21 mouse cellular contexts compared by ENCODE assay signal in the genomic region with DNA sequence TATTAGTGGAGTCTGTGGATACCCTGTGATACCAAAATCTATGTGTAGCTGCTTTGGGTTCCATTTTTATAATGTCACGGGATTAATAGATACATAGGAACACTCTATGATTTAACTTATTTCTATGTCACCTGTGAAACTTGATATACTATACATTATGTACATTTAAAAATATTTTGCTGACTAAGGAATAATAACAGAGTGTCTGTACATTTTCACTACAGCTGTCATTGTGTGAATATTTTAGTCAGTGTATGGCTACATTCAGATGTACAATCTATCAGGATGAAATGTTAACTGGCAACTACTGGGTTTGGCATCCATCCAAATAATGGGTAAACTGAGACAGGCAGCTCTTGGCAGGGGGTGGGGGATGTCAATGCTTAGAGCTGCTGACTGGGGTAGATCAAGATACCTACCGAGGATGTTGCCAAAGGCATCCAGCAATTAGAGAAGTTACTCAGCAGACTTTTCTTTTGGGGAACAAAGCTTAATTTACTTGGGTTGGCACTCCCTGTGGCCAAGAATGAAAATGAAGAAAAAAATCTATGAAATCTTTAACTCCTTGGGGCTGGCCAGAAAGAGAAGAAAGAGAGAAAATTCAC.
"Had no signal": no experiment of that assay in that cellular context is flagged by ENCODE, and none has a peak within 500 bp of the region (broad histone marks: within the 10 kb centered on the region; RNA-seq: fewer than 3 reads in every experiment).

No protein-coding gene starts in this region.

- H3K27ac ChIP-seq: lung, embryonic 15.5 days; macrophage; midbrain, embryonic 13.5 days; midbrain, embryonic 15.5 days; neural tube, embryonic 13.5 days; neural tube, embryonic 15.5 days; stomach, embryonic 15.5 days; stomach, postnatal 0 days had no signal

- H3K27me3 ChIP-seq: lung, embryonic 15.5 days; megakaryocyte, embryonic 14.5 days; midbrain, embryonic 13.5 days; midbrain, embryonic 15.5 days; neural tube, embryonic 13.5 days; neural tube, embryonic 15.5 days; stomach, embryonic 15.5 days had no signal

- H3K4me1 ChIP-seq: lung, embryonic 15.5 days; megakaryocyte, embryonic 14.5 days; midbrain, embryonic 13.5 days; midbrain, embryonic 15.5 days; neural tube, embryonic 13.5 days; neural tube, embryonic 15.5 days; stomach, embryonic 15.5 days had no signal

- H3K9ac ChIP-seq: liver, postnatal 0 days; lung, embryonic 15.5 days; midbrain, embryonic 13.5 days; midbrain, embryonic 15.5 days; neural tube, embryonic 13.5 days; neural tube, embryonic 15.5 days; stomach, embryonic 15.5 days had no signal

- ATAC-seq: liver, postnatal 0 days; lung, postnatal 0 days; midbrain, embryonic 13.5 days; midbrain, embryonic 15.5 days had no signal

- DNase-seq: liver, postnatal 0 days; lung, adult 2 months; lung, postnatal 14 days; lung, postnatal 36 days; retina, postnatal 1 day; right cerebral cortex, adult 18-20 months; right cerebral cortex, postnatal 25 days; thymus, postnatal 14 days; thymus, postnatal 36 days had no signal

- H3K9me3 ChIP-seq: lung, embryonic 15.5 days; megakaryocyte, embryonic 14.5 days; midbrain, embryonic 13.5 days; midbrain, embryonic 15.5 days; neural tube, embryonic 13.5 days; neural tube, embryonic 15.5 days; stomach, embryonic 15.5 days had no signal

- H3K4me2 ChIP-seq: lung, embryonic 15.5 days; midbrain, embryonic 11.5 days; midbrain, embryonic 13.5 days; midbrain, embryonic 15.5 days; neural tube, embryonic 13.5 days; neural tube, embryonic 15.5 days; stomach, embryonic 15.5 days had no signal

- H3K4me3 ChIP-seq: lung, embryonic 15.5 days; megakaryocyte, embryonic 14.5 days; midbrain, embryonic 13.5 days; midbrain, embryonic 15.5 days; myocyte; neural tube, embryonic 13.5 days; neural tube, embryonic 15.5 days; stomach, embryonic 15.5 days had no signal

- H3K36me3 ChIP-seq: lung, embryonic 15.5 days; midbrain, embryonic 13.5 days; midbrain, embryonic 15.5 days; neural tube, embryonic 13.5 days; neural tube, embryonic 15.5 days; stomach, embryonic 15.5 days had no signal
